Mouse (Mus musculus) right cerebral cortex, adult 2 months (tissue): ENCODE data around the gene Gucy1b1.

ENCODE experiments used
- DNase-seq, 2 experiments: peaks; one replicate each; pipeline ENCODE4 v3.0.0; 2021 to 2022; ENCODE audit warnings: low spot score in 2 of 2

The Gucy1b1 gene

GRCm38 (mm10) chr3:82030008-82030748 lies 44.3 kb downstream of the Gucy1b1 start:
- no peak for DNase-seq

GRCm38 (mm10) chr3:82029229-82029628 lies 45.3 kb downstream of the Gucy1b1 start:
- DNase-seq: no peak

- no peak for DNase-seq
These were observed 47.2 kb downstream of the Gucy1b1 start for GRCm38 (mm10) chr3:82027286-82027685.

- no peak for DNase-seq
These were observed 51.4 kb downstream of the Gucy1b1 start for GRCm38 (mm10) chr3:82023065-82023464.

- no peak for DNase-seq
These were observed 52.0 kb downstream of the Gucy1b1 start for GRCm38 (mm10) chr3:82022421-82022920.

GRCm38 (mm10) chr3:82014148-82014703 lies 60.3 kb downstream of the Gucy1b1 start:
- no peak for DNase-seq

- DNase-seq: no peak
These were observed 67.5 kb downstream of the Gucy1b1 start for GRCm38 (mm10) chr3:82007002-82007401.

GRCm38 (mm10) chr3:81995988-81996387 lies 78.5 kb downstream of the Gucy1b1 start:
- DNase-seq: peak; percentile 22 to 59

- DNase-seq: no peak
These were observed 79.1 kb downstream of the Gucy1b1 start for GRCm38 (mm10) chr3:81995371-81995770.

- DNase-seq: no peak
These were observed 84.0 kb downstream of the Gucy1b1 start for GRCm38 (mm10) chr3:81990531-81990930.

GRCm38 (mm10) chr3:81989692-81990141 lies 84.8 kb downstream of the Gucy1b1 start:
- no peak for DNase-seq

- no peak for DNase-seq
These were observed 86.9 kb downstream of the Gucy1b1 start for GRCm38 (mm10) chr3:81987628-81988027.

GRCm38 (mm10) chr3:81986103-81986502 lies 88.4 kb downstream of the Gucy1b1 start:
- DNase-seq: no peak

- no peak for DNase-seq
These were observed 89.4 kb downstream of the Gucy1b1 start for GRCm38 (mm10) chr3:81985100-81985499.

- no peak for DNase-seq
These were observed 91.2 kb downstream of the Gucy1b1 start for GRCm38 (mm10) chr3:81983120-81983895.
